Mouse (Mus musculus) midbrain, embryonic 16.5 days (tissue): Measurements from ENCODE around the gene Ttc33. TPM values are rescaled to one million over a fixed set of nuclear protein-coding genes. Genes with fewer than 3 reads are reported as not detected.
"Not testable (repeated sequence)": the region's sequence is repeated elsewhere in the genome, so short reads cannot be mapped to it uniquely, and the experiment has no call there.

Source experiments
- ATAC-seq: fragments of 200-750 bp; cut with Nextera tagmentation; 2 replicates; pipeline ENCODE4 v1.8.0; 2017; ENCODE audit warnings: moderate TSS enrichment
- H3K27ac ChIP-seq: fragments of 300-500 bp; sonication (generic); 2 replicates; pipeline ENCODE4 v1.5.1; 2014; ENCODE audit warnings: mild to moderate bottlenecking, low read length, mixed read lengths
- H3K27me3 ChIP-seq: fragments of 300-500 bp; sonication (generic); 2 replicates; pipeline ENCODE4 v1.6.1; 2014; ENCODE audit warnings: low read depth, low read length, mixed read lengths; ENCODE audit not compliant: control insufficient read depth, insufficient read depth
- H3K36me3 ChIP-seq: fragments of 300-500 bp; sonication (generic); 2 replicates; pipeline ENCODE4 v1.6.1; 2014; ENCODE audit warnings: mild to moderate bottlenecking, low read length, moderate library complexity, mixed read lengths; ENCODE audit not compliant: control insufficient read depth, insufficient read depth
- H3K4me1 ChIP-seq: fragments of 300-500 bp; sonication (generic); 2 replicates; pipeline ENCODE4 v1.6.1; 2014; ENCODE audit warnings: mild to moderate bottlenecking, low read length, mixed read lengths; ENCODE audit not compliant: control insufficient read depth, insufficient read depth
- H3K4me2 ChIP-seq: fragments of 300-500 bp; sonication (generic); 2 replicates; pipeline ENCODE4 v1.6.1; 2014; ENCODE audit warnings: mild to moderate bottlenecking, low read length, mixed read lengths
- H3K4me3 ChIP-seq: fragments of 300-500 bp; sonication (generic); 2 replicates; pipeline ENCODE4 v1.5.1; 2014; ENCODE audit warnings: low read depth, mild to moderate bottlenecking, low read length, moderate library complexity, mixed read lengths
- H3K9ac ChIP-seq: fragments of 300-500 bp; sonication (generic); 2 replicates; pipeline ENCODE4 v1.6.1; 2014; ENCODE audit warnings: low read depth, low read length, mixed read lengths
- H3K9me3 ChIP-seq: fragments of 300-500 bp; sonication (generic); replicated peaks from 2 replicates; pipeline ENCODE4 v1.6.1; 2014; ENCODE audit warnings: mild to moderate bottlenecking, low read length, mixed read lengths; ENCODE audit not compliant: control insufficient read depth, poor library complexity, severe bottlenecking
- WGBS: fragments of 180-500 bp; shearing (Covaris S2); extraction: QIAGEN DNeasy Blood & Tissue Kit; methylation state at CpG from one replicate; pipeline ENCODE4 v1.1.7; 2014; 5-methylcytosine and 5-hydroxymethylcytosine counted together
- polyA plus RNA-seq: library from polyadenylated mRNA; unstranded; fragments of >200 nt; fragmentation: Nextera tagmentation; extraction: Ambion mirVana; gene quantifications from 2 replicates; pipeline ENCODE4 v1.2.1, GENCODE M21; 2015

Ttc33 gene
- polyA plus RNA-seq, 1 experiment from 2014 or later: 58.0 TPM

- 89% methylated on average over 6 of the region's 6 CpGs for WGBS
Measured at GRCm38 (mm10) chr15:5194446-5194845, 9.1 kb downstream of the Ttc33 start.

GRCm38 (mm10) chr15:5194931-5195330 is 9.6 kb downstream of the Ttc33 start:
- Histone ChIP-seq H3K9me3 (no peaks in the 10 kb centered on the region), H3K4me2 (no peak overlapping the region), H3K27ac (no peak overlapping the region), H3K4me3 (no peak overlapping the region), H3K9ac (no peak overlapping the region), H3K27me3 (no peaks in the 10 kb centered on the region), H3K36me3 (peaks cover 5% of the 10 kb centered on the region; the same call in 1 of the 2 replicates), H3K4me1 (no peaks in the 10 kb centered on the region)
- 92% methylated on average over 9 of the region's 9 CpGs for whole genome bisulfite sequencing
- no peak for ATAC-seq

More at GRCm38 (mm10) chr15:5194446-5194845, 9.1 kb downstream of the Ttc33 start:
- H3K27ac ChIP-seq: no peak overlapping the region
- H3K9me3 ChIP-seq: no peaks in the 10 kb centered on the region
- no peaks in the 10 kb centered on the region for H3K27me3 ChIP-seq
- peaks cover 5% of the 10 kb centered on the region; the same call in 1 of the 2 replicates for H3K36me3 ChIP-seq
- H3K4me1 ChIP-seq: no peaks in the 10 kb centered on the region
- H3K9ac ChIP-seq: no peak overlapping the region
- no peak for ATAC-seq
- H3K4me3 ChIP-seq: no peak overlapping the region
- H3K4me2 ChIP-seq: no peak overlapping the region

DNA sequence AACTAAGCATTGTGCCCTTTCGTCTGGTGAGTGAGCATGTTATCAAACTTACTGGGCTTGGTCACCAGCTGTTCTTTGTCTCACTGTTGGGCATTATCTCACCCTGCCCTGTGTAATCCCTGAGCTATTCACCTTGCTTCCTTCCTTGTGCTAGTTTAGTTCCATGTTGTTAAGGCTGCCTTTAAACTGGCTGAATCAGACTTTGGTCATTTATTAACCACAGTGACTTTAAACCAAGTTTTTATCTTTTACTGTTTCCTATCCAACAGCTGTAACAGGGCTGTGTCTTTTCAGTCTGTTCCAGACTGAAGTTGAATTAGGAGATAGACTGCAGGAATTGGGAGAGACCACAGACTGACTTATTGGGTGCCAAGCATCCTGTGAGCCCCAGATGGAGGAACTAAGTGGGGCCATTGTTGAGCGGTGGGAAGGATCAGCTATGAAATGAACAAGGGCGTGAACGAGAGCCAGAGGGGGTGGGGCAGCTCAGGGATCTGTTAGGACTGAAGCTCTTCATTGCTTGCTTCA is 10.7 kb downstream of the Ttc33 start:
- Histone ChIP-seq H3K4me1 (no peaks in the 10 kb centered on the region), H3K27ac (no peak overlapping the region), H3K9me3 (no peaks in the 10 kb centered on the region), H3K36me3 (peaks cover 7% of the 10 kb centered on the region; the same call in 1 of the 2 replicates), H3K27me3 (no peaks in the 10 kb centered on the region), H3K4me2 (no peak overlapping the region), H3K9ac (no peak overlapping the region), H3K4me3 (no peak overlapping the region)
- no peak for ATAC-seq
- 74% methylated on average over 4 of the region's 4 CpGs for WGBS

GRCm38 (mm10) chr15:5196691-5197090 is 11.4 kb downstream of the Ttc33 start:
- Histone ChIP-seq H3K4me3 (no peak overlapping the region), H3K36me3 (peaks cover 4% of the 10 kb centered on the region; the same call in 1 of the 2 replicates), H3K9me3 (no peaks in the 10 kb centered on the region), H3K27me3 (no peaks in the 10 kb centered on the region), H3K4me2 (no peak overlapping the region), H3K4me1 (no peaks in the 10 kb centered on the region), H3K9ac (no peak overlapping the region), H3K27ac (no peak overlapping the region)
- 58% methylated on average over 4 of the region's 4 CpGs for WGBS
- ATAC-seq: no peak

DNA sequence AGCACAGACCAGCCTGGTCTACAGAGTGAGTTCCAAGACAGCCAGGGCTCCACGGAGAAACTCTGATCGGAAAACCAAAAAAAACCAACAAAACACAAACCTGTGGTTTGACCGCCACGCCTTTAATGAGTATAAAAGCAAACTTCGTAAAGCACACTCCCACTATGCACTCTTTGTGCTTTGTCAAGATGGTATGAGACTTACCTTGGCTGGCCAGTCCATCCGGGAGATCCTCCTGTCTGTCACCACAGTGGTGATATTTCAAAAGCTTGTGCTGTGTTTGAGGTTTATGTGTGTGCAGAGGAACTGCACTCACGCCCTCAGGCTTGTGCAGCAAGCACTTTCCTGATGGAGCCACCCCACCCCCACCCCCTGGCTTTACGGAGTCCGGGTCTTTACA is 19.9 kb downstream of the Ttc33 start:
- Histone ChIP-seq H3K27me3 (no peaks in the 10 kb centered on the region), H3K9me3 (no peaks in the 10 kb centered on the region), H3K36me3 (peaks cover 5% of the 10 kb centered on the region; the same call in 1 of the 2 replicates), H3K4me3 (no peak overlapping the region), H3K4me2 (no peak overlapping the region), H3K9ac (no peak overlapping the region), H3K27ac (no peak overlapping the region), H3K4me1 (no peaks in the 10 kb centered on the region)
- WGBS: 90% methylated on average over 9 of the region's 9 CpGs
- ATAC-seq: no peak

DNA sequence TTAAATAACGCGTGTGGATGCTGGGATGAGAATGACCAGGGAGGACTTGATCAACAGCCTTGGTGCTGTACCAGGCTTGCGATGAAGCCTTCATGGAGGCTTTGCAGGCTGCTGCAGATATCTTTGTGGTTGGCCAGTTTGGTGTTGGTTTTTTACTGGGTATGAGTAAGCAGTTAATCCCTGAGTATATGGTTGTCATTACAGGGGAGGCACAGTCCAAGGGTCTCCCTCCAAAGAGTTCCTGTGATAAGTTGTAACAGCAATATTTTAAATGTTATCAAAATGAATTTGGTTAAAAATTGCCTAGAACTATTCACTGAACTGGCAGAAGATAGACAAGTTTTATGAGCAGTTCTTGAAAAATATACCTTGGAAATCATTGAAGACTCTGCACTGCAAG is 23.8 kb downstream of the Ttc33 start:
- no peaks in the 10 kb centered on the region for H3K4me1 ChIP-seq
- H3K27ac ChIP-seq: no peak overlapping the region
- no peaks in the 10 kb centered on the region for H3K9me3 ChIP-seq
- H3K36me3 ChIP-seq: peaks cover 7% of the 10 kb centered on the region
- no peak for ATAC-seq
- 96% methylated on average over 3 of the region's 3 CpGs for WGBS
- H3K4me3 ChIP-seq: no peak overlapping the region
- no peak overlapping the region for H3K9ac ChIP-seq
- no peaks in the 10 kb centered on the region for H3K27me3 ChIP-seq
- no peak overlapping the region for H3K4me2 ChIP-seq

- Histone ChIP-seq H3K9ac (no peak overlapping the region), H3K36me3 (no peaks in the 10 kb centered on the region), H3K4me1 (no peaks in the 10 kb centered on the region), H3K4me3 (no peak overlapping the region), H3K4me2 (no peak overlapping the region), H3K27ac (no peak overlapping the region), H3K27me3 (no peaks in the 10 kb centered on the region), H3K9me3 (no peaks in the 10 kb centered on the region)
- 79% methylated on average over 6 of the region's 6 CpGs for WGBS
- no peak for ATAC-seq
Measured at GRCm38 (mm10) chr15:5220491-5220890, 35.2 kb downstream of the Ttc33 start.

DNA sequence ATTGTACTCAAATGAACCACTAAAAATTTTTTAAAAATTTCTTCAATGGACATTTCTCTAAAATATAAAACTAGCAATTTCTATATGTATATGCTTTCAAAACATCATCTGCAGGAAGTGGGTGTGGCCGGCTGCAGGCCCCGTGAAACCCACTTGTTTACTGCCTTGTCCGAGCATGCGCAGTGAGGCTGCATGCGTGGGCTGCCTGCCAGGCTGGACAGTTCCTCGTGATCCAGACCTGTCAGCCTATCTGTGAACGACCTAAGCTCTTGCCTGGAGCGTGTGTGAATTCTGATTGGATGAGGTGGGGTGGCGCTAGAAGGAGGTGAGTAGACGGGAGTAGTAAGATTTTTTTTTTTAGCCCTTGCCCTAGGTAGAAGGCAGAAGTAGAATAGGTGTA is 45.4 kb downstream of the Ttc33 start:
- not testable (repeated sequence) for H3K27ac ChIP-seq, H3K4me1 ChIP-seq, H3K36me3 ChIP-seq, ATAC-seq, H3K9ac ChIP-seq, H3K4me3 ChIP-seq, H3K9me3 ChIP-seq, H3K4me2 ChIP-seq, H3K27me3 ChIP-seq
- 90% methylated on average over 10 of the region's 10 CpGs for WGBS

- H3K4me2 ChIP-seq: no peak overlapping the region
- no peak overlapping the region for H3K9ac ChIP-seq
- 89% methylated on average over 16 of the region's 16 CpGs for WGBS
- peaks cover 3% of the 10 kb centered on the region for H3K27me3 ChIP-seq
- no peaks in the 10 kb centered on the region for H3K4me1 ChIP-seq
- no peak for ATAC-seq
- no peak overlapping the region for H3K27ac ChIP-seq
- no peaks in the 10 kb centered on the region for H3K9me3 ChIP-seq
- H3K4me3 ChIP-seq: no peak overlapping the region
- H3K36me3 ChIP-seq: no peaks in the 10 kb centered on the region
Measured at GRCm38 (mm10) chr15:5234659-5235058, 49.3 kb downstream of the Ttc33 start.
